Mouse (Mus musculus) adipocyte (in vitro differentiated cells): ENCODE measurements around the gene Cyp3a59.
"Not testable (repeated sequence)": the region's sequence is repeated elsewhere in the genome, so short reads cannot be mapped to it uniquely, and the experiment has no call there.

Experiments
- DNase-seq: peaks from one replicate; pipeline ENCODE4 v3.0.0-alpha.2; 2016; ENCODE audit warnings: low spot score

The Cyp3a59 gene

GRCm38 (mm10) chr5:146078945-146079344, at the start of gene Cyp3a59:
Cyp3a59 (plus strand) TSS chr5:146079257.
- DNase-seq = not testable (repeated sequence)

DNA sequence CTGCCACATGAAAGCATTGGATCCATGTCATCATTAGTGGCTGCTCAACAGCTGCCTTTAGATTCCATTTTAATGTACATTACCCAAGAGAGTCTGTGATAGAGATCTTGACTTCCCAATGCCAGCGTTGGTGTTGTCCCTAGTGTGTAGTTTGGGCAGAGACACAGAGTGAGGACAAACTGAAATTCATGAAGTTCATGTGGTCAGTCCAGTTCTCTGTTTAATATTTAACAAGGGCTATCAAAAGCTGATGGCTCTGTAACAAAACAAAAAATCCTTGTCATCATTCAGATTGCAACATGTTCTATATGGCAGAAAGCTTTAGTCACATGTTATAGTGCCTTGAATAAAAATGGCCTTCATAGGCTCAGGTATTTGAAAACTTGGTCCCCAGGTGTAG, 9.0 kb upstream of the Cyp3a59 start:
- no peak for DNase-seq

- no peak for DNase-seq
Observed at GRCm38 (mm10) chr5:146147903-146148302, 68.8 kb downstream of the Cyp3a59 start.

DNA sequence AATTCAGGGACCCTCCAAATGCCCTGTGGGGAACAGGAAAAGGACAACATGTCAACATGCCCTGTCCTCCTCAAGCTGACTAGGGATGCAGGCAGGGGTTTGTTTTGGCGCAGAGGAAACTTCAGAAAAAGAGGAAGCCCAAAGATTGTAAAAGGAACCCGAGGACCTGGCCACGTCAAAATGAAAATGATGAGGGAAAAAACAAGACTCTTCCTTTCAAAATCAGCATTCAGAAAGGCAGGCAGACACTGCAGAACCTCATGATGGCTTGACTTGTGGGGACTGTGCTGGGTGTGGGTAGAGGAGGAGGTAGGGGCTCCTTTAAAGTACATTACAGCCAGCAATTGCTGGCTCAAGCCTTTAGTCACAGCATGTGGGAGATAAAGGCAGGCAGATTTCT, 71.4 kb downstream of the Cyp3a59 start:
- no peak for DNase-seq

GRCm38 (mm10) chr5:146158326-146158725, 79.3 kb downstream of the Cyp3a59 start:
- not testable (repeated sequence) for DNase-seq

- DNase-seq = not testable (repeated sequence)
Observed at GRCm38 (mm10) chr5:146160439-146160838, 81.4 kb downstream of the Cyp3a59 start, which contains the start of gene Gm5565. Gm5565 (minus strand) TSS chr5:146160539.
